Mouse (Mus musculus): ENCODE data around the gene Sptssa.
"Not testable (repeated sequence)": the region's sequence is repeated elsewhere in the genome, so short reads cannot be mapped to it uniquely, and the experiment has no call there.

The Sptssa gene

GRCm38 (mm10) chr12:54656396-54657171, at the start of gene Sptssa:
Gene Sptssa, minus strand, starts transcription at chr12:54656573.
- DNase-seq (ENCODE audit: low spot score), result peak; percentile 95

DNA sequence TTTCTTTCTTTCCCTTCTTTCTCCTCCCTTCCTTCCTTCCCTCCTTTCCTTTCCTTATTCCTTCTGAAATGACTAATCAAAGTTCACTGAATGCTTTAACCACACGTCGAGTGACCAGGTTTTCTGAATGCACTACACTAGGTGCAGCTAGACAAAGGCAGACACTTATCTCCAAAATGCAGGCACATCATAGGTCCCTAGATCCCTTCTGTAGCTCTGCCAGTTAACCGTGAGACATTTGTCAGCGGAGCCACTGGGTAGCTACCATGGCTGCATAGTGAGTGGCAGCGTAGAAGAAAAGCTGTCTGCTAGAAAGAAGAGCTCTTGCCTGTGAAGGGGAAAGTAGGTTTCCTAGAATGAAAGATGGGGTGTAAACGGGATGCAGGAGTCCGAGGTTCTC, 43.0 kb upstream of the Sptssa start:
- DNase-seq (ENCODE audit: low spot score), result no peak

GRCm38 (mm10) chr12:54697791-54698250, 41.4 kb upstream of the Sptssa start:
- DNase-seq (ENCODE audit: low spot score), result no peak

GRCm38 (mm10) chr12:54697003-54697597, 40.7 kb upstream of the Sptssa start:
- DNase-seq (ENCODE audit: low spot score), result no peak

DNA sequence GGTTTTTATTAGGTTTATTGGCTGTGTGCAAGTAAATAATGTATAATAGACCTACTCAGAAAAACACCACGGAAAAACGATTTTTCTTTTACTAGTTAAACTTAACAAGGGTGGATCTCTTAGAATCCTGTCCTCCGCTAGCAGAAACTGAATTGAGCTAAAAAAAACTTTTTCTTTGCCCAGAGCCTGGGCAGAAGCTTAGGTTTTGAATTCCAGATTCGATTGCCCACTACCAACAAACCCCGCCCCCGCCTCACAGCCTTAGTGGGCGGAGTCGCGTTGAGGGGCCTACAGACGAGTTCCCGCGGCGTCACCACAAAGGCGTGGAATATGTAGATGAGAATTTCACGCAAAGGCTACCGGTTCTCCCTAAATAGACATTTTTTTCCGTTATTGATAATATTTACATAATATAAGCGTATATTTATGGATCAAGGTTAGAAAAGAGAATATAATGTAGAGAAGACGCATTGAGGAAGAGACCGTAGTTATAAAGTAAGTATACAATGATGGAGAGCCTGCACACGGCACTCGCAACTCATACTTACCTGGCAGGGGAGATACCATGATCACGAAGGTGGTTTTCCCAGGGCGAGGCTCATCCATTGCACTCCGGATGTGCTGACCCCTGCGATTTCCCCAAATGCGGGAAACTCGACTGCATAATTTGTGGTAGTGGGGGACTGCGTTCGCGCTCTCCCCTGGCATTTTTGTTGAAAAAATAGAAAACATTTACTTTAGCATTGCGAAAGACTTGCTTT, 40.0 kb upstream of the Sptssa start:
- DNase-seq (ENCODE audit: low spot score), result peak; percentile 91

- peak; percentile 95 for DNase-seq (ENCODE audit: low spot score)
These were observed 39.3 kb upstream of the Sptssa start, which contains the start of gene Eapp for GRCm38 (mm10) chr12:54695511-54696241. Gene Eapp, minus strand, starts transcription at chr12:54695897.

GRCm38 (mm10) chr12:54694847-54695510, 38.6 kb upstream of the Sptssa start:
- no peak for DNase-seq (ENCODE audit: low spot score)

GRCm38 (mm10) chr12:54689082-54689481, 32.7 kb upstream of the Sptssa start:
- DNase-seq (ENCODE audit: low spot score), result no peak

- DNase-seq (ENCODE audit: low spot score), result no peak
These were observed 26.8 kb upstream of the Sptssa start for GRCm38 (mm10) chr12:54683182-54683581.

DNA sequence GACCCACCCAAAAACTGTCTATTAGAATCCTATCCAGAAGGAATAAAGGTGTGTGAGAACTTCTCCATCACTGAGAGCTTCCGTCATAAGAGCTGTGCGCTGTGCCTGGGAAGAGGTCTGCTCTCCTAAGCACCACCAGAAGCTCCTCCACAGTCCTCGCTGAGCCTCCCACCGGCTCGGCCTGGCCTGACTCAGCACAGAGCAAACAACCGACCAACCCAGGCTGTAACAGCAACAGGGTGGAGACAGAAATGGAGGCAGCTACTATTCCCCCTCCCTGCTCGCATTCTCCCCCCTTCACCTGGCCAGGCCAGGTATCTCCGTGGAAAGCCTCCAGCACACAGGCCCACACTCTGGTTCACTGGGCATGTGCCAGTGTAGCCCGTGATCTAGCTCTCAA, 20.3 kb upstream of the Sptssa start:
- no peak for DNase-seq (ENCODE audit: low spot score)

DNA sequence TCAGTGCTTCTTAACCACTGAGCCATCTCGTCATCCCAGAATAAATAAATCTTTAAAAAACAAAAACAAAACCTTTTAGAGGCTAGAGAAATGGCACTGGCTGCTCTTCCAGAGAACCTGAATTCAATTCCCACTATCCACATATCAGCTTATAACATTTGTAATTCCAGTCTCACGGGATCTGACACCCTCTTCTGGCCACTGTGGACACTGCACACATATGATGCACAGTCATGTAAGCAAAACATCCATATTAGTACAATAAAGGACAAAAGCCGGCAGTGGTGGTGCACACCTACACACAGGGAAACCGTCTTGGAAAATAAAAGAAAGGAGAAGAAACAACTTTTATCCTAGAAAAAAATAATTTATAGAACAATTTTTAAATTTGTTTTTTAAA, 19.0 kb upstream of the Sptssa start:
- no peak for DNase-seq (ENCODE audit: low spot score)

DNA sequence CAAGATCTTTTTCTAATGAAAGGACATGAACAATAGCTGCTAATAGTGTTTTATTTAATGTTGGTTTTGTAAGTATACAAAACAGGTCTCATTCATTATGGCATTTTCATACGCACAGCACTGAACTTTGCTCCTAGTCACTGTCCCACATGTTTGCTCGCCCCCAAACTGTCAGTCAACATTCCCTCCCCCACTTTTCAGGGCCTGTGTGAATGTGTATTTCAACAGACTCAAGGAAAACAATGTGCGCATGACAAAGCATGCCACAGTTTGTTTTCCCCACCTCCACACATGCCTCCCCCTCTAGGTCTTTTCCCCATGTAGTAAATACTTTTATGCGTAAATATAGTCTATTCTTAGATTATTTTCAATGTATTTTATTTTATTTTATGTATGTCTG, 14.9 kb upstream of the Sptssa start:
- DNase-seq (ENCODE audit: low spot score), result no peak

DNA sequence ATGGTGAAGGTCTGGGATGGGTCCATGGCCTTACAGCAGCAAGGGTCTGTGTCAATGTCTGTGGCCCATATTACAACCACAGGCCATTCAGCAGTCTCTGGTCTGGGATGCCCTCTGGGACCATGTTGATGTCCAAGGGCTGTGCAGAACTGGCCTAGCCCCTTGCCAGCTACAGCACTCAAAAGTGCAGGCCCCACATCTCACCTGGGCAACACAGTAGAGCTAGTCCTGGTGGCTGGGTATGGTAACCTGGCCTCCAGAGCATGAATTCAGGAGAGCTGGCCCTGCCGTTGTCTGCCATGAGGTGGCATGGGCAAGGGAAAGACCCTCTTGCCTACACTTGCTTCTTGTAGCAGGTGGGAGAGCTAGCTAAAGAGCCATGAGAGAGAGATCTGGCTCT, 11.8 kb upstream of the Sptssa start:
- no peak for DNase-seq (ENCODE audit: low spot score)

DNA sequence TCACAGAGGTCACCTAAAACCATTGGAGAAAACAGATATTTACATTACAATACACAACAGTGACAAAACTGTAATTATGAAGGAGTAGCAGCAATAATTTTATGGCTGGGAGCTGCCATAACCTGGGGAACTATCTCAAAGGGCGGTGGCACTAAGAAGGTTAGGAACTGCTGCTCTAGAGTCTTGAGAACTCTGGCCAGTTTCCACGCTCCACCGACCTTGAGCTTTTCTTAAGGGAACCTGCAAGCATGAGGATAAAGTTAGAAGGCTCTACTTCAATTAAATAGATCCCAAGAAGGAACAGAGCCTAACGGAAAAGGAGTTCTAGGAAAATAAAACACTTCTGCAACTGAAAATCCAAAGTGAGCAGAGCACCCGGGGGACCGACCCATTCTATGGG, 9.2 kb upstream of the Sptssa start:
- no peak for DNase-seq (ENCODE audit: low spot score)

GRCm38 (mm10) chr12:54661470-54661869, 5.1 kb upstream of the Sptssa start:
- not testable (repeated sequence) for DNase-seq (ENCODE audit: low spot score)

DNA sequence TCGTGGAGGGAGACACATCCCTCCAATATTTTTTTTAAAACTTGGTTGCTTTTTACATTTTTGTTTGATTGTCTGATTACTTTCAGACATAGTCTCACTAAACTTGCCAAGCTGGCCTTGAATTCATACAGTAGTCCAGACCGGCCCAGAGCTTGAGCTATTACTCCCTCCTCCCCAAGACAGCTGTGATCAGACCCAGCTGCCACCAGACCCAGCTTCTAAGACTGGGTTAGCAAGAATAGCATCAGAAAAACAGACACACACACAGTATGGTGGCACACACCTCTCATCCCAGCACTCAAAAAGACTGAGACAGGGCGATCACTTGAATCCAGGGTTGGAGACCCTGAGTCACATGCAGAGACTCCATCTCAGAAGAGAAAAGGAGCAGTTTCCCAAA, 3.5 kb upstream of the Sptssa start:
- DNase-seq (ENCODE audit: low spot score), result no peak

GRCm38 (mm10) chr12:54658425-54659092, 2.2 kb upstream of the Sptssa start:
- DNase-seq (ENCODE audit: low spot score), result no peak

- DNase-seq (ENCODE audit: low spot score), result no peak
These were observed 1.6 kb upstream of the Sptssa start for GRCm38 (mm10) chr12:54657951-54658350.

DNA sequence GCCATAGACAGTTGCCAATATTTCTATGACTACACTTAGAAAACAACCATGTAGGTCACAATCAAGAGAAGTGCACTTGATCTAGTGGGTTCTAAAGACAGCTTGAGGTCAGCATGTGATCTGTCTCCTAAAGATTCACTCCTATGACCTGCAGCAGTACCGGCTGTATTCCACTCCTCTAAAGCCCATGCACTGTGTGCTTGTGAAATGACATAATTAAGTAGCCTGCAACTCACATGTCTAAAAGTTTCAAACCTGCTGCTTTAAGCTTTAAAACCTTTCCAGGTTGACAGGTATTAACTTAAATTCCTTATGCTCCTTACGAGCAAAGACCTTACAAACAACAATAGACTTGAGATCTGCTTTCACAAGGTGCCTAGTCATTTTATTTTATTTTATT, 853 bp upstream of the Sptssa start:
- DNase-seq (ENCODE audit: low spot score), result no peak

GRCm38 (mm10) chr12:54656039-54656395, 356 bp downstream of the Sptssa start:
- no peak for DNase-seq (ENCODE audit: low spot score)

All from ovary, adult 18-20 months (tissue).